Mouse (Mus musculus): ENCODE results near the gene Vmn1r27. TPM values are rescaled to one million over a fixed set of nuclear protein-coding genes. Genes with fewer than 3 reads are reported as not detected.

Gene Vmn1r27
- total RNA-seq (2023): not detected in 4 replicates

DNA sequence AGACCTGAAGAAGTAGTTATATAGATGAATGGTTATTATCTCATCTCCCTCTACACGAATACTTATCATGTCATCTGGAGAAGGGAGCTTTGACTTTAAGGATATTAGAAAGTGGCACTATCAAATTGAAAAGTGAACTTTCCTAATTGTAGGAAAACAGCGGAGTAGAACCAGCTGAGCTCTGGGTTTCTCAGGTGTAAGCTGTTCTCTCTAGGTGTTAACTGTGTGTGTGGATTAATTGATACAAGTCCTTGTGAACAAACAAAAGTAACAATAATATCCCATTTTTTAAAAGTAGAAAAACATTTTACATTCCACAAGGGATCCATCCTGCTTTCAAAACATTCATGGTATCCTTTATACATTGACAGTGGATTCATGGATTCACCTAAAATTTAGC, at the start of gene Vmn1r27:
Vmn1r27 (minus strand) TSS at position 101 of the 400 bp plus-strand sequence.

DNA sequence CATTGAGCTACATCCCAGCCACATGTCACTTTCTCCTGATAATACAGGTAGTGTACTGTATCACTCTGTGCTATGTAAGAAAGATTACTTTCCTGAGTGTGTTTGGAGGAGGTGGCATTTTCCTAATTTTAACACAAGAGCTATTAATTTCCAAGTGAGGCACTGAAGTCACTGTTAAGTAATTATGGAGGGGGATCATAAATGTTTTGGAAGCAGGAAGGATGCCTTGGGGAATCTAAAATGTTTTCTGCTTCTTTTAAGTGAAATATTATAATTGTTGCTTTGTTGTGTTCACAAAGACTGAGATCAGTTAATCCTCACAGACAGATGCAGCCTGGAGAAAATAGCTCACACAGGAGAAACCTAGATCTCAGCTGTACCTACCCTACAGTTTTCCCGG, 43.1 kb upstream of the Vmn1r27 start, which contains the start of gene Vmn1r28:
Vmn1r28 (plus strand) TSS at position 301 of the 400 bp plus-strand sequence.

Other genes starting within 250 kb of the Vmn1r27 start
- gene Vmn1r25, start 238.0 kb downstream of the Vmn1r27 start, total RNA-seq (2023): not detected in 4 replicates
- not detected in 4 replicates for gene Vmn1r26, start 203.7 kb downstream of the Vmn1r27 start, total RNA-seq (2023)
- not detected in 4 replicates for gene Vmn1r28, start 43.2 kb upstream of the Vmn1r27 start, total RNA-seq (2023)
- not detected in 4 replicates for gene Vmn1r29, start 82.7 kb upstream of the Vmn1r27 start, total RNA-seq (2023)
- not detected in 4 replicates for gene Vmn1r30, start 224.6 kb upstream of the Vmn1r27 start, total RNA-seq (2023)